Mouse (Mus musculus) naive thymus-derived CD4-positive, alpha-beta T cell, adult 2 months (primary cell): ENCODE results near the gene Rcc1.
A peak's percentile ranks its signal among the peaks of the same experiment; 100 is the strongest.
"Not testable (repeated sequence)": the region's sequence is repeated elsewhere in the genome, so short reads cannot be mapped to it uniquely, and the experiment has no call there.

ENCODE experiments used
- DNase-seq: peaks from one replicate; pipeline ENCODE4 v3.0.0-alpha.2; 2011; ENCODE audit warnings: low read depth

Gene Rcc1

DNA sequence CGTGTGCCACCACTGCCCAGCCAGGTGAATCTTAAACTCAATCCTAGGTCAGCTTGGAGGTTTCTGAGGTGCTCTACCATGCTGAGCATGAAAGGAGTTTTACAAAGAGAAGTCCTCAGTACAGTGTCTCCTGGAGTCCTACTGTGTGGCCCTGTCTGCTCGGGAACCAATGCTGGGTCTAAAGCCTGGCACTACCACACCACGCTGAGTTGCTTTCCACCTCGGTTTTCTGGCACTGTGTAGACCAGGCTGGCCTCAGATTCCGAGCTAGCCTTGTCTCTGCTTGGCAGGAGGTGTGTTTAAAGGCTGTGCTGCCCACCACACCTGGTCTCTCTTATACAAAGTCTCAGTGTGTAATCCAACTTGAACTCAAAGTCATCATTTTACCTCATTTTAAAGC is 40.8 kb downstream of the Rcc1 start:
- DNase-seq: no peak

DNA sequence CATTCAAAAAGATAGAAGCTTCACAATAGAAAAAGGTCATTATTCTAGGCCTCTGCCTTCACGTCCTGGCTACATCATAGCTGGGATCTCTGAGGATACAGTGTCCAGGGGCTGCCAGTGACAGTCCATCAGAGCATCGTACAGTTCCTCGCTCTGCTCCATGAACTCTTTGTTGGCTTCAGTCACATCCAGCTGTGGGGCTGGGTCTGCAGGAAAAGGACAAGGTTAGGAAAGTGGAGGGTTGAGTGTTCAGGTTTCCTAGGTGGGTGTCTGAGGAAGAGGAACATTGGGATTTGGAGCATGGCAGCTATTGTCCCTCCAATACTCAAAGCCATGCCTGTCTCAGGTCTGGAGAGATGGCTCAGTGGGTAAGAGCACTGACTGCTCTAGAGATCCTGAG is 41.6 kb downstream of the Rcc1 start:
- DNase-seq: no peak

GRCm38 (mm10) chr4:132311209-132311608 is 42.2 kb downstream of the Rcc1 start:
- DNase-seq: no peak

GRCm38 (mm10) chr4:132309849-132310472 is 43.4 kb downstream of the Rcc1 start:
- DNase-seq: peak; percentile 88

GRCm38 (mm10) chr4:132309140-132309848 is 44.1 kb downstream of the Rcc1 start:
- DNase-seq: peak; percentile 61

- peak; percentile 93 for DNase-seq
Measured at GRCm38 (mm10) chr4:132308437-132309139, 44.8 kb downstream of the Rcc1 start.

DNA sequence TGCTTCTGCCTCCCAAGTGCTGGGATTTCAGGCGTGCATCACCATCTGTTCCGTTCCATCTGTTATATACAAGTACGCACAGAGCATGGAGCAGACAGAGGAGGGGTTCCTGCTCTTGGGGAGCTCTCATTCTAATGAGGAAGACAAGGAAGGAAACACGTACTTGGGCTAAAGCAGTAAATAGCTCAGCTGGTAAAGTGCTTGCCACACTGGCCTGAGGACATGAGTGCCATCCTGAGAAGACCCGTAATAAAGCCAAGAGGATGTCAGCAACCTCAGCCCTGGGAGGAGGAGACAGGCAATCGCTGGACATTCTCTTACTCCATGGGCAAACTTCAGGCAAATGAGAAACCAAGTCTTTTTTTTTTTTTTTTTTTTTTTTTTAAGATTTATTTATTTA is 47.4 kb downstream of the Rcc1 start:
- DNase-seq: no peak

DNA sequence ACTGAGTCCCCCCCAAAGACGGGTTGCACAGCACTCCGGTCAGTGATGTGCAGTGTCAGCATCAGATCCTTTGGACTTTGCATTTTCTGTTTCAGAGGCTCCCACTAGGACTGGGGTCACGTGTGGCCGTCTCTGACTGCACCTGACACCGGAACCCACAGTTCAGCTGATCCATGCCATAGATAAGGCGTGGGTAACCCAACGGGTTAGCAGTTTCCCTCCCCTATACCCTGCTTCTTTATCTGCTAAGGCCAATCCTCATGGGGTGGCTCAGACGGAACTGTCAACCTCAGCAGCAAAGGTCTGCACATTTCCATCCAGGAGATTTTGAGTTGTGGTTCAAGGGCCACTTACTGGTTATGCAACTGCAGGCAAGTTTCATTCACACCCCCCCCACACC is 48.1 kb downstream of the Rcc1 start:
- DNase-seq: no peak

GRCm38 (mm10) chr4:132303484-132303883 is 49.9 kb downstream of the Rcc1 start:
- DNase-seq: not testable (repeated sequence)

- DNase-seq: peak; percentile 69
Measured at GRCm38 (mm10) chr4:132302939-132303479, 50.4 kb downstream of the Rcc1 start, which contains the start of gene Rab42. Gene Rab42 (minus strand): TSS chr4:132303385.

DNA sequence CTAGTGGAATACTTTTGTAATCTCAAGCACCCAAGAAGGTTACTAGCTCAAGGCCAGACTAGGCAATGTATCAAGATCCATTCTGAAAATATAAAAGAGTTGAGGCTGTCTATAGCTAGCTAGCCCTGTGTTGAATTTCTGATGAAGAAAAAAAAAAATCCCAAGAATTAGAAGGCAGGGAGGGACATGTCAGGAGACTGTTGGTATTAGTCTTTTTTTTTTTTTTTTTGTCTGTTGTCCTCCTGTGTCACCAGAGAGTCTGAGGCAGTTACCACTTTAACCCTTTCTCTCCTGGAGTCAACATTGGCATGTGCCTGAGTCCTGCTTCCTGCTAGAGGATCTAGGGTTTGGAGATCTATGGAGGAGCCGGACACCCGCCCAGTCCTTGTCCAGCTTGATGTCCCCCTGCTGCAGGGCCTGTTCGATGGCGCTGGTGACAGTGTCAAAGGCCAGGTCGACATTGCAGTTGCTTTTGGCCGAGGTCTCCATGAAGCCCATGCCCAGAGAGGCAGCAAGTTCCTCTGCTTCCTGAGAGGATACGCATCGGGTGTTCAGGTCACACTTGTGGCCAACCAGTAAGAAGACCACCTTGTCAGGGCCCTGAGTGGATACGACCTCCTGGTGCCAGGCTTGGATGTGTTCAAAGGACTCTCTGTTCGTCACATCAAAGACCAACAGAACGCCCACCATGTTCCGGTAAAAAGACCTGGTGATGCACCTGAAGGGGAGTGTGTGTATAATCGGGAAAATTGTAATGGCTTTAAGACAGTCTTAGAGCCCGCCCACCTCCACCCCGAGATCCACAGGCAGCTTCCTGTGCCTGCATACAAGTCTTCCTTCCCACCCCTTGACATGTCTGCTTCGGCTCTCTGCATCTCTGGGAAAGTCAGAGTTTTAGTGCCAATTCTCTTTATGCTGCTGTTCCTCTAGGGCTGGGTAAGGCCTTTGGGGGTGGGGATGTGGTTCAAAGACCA is 51.2 kb downstream of the Rcc1 start:
- peak; percentile 50 for DNase-seq

- no peak for DNase-seq
Measured at GRCm38 (mm10) chr4:132301486-132301885, 51.9 kb downstream of the Rcc1 start.

- DNase-seq: no peak
Measured at GRCm38 (mm10) chr4:132299849-132300248, 53.6 kb downstream of the Rcc1 start.

- no peak for DNase-seq
Measured at GRCm38 (mm10) chr4:132295696-132296390, 57.6 kb downstream of the Rcc1 start.

DNA sequence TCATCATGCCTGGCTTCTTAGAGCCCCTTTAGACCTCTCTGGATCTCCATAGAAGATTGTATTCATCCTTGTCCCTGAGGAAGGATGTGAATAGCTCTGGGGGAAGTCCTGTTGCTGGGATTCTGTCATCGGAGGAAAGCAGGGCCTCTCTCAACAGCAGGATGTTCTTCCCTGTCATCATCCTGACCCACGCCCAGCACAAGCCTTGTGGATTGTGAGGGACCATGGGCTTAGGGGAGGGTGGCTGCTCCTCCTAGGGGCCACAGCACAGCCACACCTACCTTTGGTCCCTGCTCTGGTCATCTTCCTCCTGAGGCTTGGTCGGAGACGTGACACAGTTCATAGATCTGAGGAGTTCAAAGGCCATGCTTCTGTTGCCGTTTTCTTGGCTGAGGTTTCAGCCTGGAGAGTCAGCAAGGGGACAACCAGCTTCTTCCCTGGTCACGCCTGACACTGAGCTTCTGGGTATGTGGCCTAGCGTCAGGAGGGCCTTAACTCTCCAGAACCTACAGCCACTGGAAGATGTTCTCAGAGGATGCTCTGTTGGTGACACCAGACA is 59.6 kb downstream of the Rcc1 start:
- DNase-seq: no peak

DNA sequence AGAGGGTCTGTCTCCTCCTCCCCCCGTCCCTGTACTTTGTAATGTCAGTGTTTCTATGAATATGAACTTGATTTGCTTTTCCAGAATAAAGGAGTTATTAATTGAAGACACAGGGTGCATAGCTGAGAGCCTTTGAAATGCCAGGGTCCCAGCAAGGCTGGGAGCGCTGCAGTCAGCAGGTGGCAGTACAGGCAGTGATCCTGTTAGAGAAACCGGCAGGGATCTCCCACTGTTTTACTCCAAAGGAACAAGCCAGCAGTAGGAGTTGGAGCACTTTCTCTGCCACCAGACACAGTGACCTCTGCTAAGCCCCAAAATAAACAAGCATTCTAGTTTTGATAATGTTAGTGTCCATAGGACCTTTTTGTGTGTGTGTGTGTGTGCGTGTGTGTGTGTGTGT is 60.4 kb downstream of the Rcc1 start:
- DNase-seq: no peak

DNA sequence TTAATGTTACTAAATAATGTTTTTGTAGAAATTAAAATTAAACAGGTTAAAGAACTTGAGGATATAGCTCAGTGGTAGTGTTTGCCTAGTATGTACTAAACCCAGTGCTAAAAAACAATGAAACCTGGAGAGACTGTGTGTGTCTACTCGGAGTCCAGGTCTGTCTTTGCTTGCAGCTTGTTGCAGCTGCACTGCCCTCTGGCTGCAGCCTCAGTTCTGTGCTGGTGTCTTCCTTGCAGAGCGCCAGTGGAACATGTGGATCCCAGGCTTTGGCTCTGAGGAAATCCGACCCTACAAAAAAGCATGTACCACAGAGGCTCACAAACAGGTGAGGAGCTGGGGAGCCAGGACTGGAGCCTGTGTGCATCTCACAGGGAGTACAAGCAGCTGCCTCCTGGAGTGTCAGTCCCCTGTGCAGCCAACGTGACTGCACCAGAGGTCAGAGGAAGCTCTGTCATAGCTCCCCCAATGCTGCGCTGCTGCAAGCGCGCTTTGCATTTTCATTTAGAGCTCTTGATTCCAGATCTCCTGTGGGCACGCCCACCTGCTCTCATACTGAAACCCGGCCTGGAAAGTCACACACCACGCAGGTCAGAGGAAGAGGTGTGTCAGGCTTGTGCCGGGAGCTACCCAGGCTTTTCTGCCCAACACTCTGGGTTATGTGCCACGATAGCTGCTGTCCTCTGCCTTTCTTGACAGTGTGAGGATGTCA is 61.6 kb downstream of the Rcc1 start:
- DNase-seq: no peak

GRCm38 (mm10) chr4:132291056-132291455 is 62.3 kb downstream of the Rcc1 start:
- DNase-seq: no peak

- not testable (repeated sequence) for DNase-seq
Measured at GRCm38 (mm10) chr4:132288840-132289239, 64.6 kb downstream of the Rcc1 start.
